Mouse (Mus musculus) limb, embryonic 13.5 days (tissue): ENCODE data around the gene Edaradd. TPM values are rescaled to one million over a fixed set of nuclear protein-coding genes. Genes with fewer than 3 reads are reported as not detected.

Experiments used
- ATAC-seq: fragments of 200-750 bp; cut with Nextera tagmentation; 2 replicates; pipeline ENCODE4 v1.8.0; 2017; ENCODE audit warnings: low read depth, moderate number of reproducible peaks, moderate TSS enrichment; ENCODE audit not compliant: low FRiP score
- H3K27ac ChIP-seq: fragments of 300-500 bp; sonication (generic); 2 replicates; pipeline ENCODE4 v1.5.1; 2015; ENCODE audit warnings: inconsistent platforms, mild to moderate bottlenecking, moderate library complexity
- H3K27me3 ChIP-seq: fragments of 300-500 bp; sonication (generic); 2 replicates; pipeline ENCODE4 v1.6.1; 2015; ENCODE audit warnings: mild to moderate bottlenecking, inconsistent platforms
- H3K36me3 ChIP-seq: fragments of 300-500 bp; sonication (generic); 2 replicates; pipeline ENCODE4 v1.6.1; 2015; ENCODE audit warnings: inconsistent platforms, mild to moderate bottlenecking, moderate library complexity
- H3K4me1 ChIP-seq: fragments of 300-500 bp; sonication (generic); 2 replicates; pipeline ENCODE4 v1.6.1; 2015; ENCODE audit warnings: inconsistent platforms
- H3K4me2 ChIP-seq: fragments of 300-500 bp; sonication (generic); replicated peaks from 2 replicates; pipeline ENCODE4 v1.6.1; 2015; ENCODE audit warnings: inconsistent platforms, mild to moderate bottlenecking, moderate library complexity
- H3K4me3 ChIP-seq: fragments of 300-500 bp; sonication (generic); 2 replicates; pipeline ENCODE4 v1.5.1; 2015; ENCODE audit warnings: moderate library complexity, mild to moderate bottlenecking, inconsistent platforms
- H3K9ac ChIP-seq: fragments of 300-500 bp; sonication (generic); 2 replicates; pipeline ENCODE4 v1.6.1; 2015; ENCODE audit warnings: mild to moderate bottlenecking, inconsistent platforms
- H3K9me3 ChIP-seq: fragments of 300-500 bp; sonication (generic); 2 replicates; pipeline ENCODE4 v1.6.1; 2016; ENCODE audit warnings: inconsistent platforms
- WGBS: fragments of 180-500 bp; shearing (Covaris S2); methylation state at CpG from one replicate; pipeline ENCODE4 v1.1.7; 2015; 5-methylcytosine and 5-hydroxymethylcytosine counted together
- polyA plus RNA-seq: library from polyadenylated mRNA; unstranded; fragments of >200 nt; fragmentation: Nextera tagmentation; extraction: Ambion mirVana; gene quantifications from 2 replicates; pipeline ENCODE4 v1.2.1, GENCODE M21; 2015

The Edaradd gene
- 3.2 and 3.5 TPM in 2 replicates for polyA plus RNA-seq

GRCm38 (mm10) chr13:12519955-12520584 is at the start of gene Edaradd:
Gene Edaradd (minus strand): TSS chr13:12520438.
- H3K4me3 ChIP-seq = peak within 1 kb of the TSS; percentile 62
- peak within 1 kb of the TSS; percentile 70 for H3K9ac ChIP-seq
- H3K27ac ChIP-seq = no peak within 1 kb of the TSS
- ATAC-seq = peak; percentile 87
- no peaks in the 10 kb centered on the region for H3K36me3 ChIP-seq
- WGBS = under 1% methylated on average over 35 of the region's 35 CpGs
- peaks cover 18% of the 10 kb centered on the region for H3K27me3 ChIP-seq
- H3K4me2 ChIP-seq = peak within 1 kb of the TSS; percentile 95
- H3K9me3 ChIP-seq = no peaks in the 10 kb centered on the region
- H3K4me1 ChIP-seq = 0 out of 2 replicates have a peak, but pooled peaks cover 2% of the 10 kb centered on the region

- H3K9me3 ChIP-seq = no peaks in the 10 kb centered on the region
- no peak overlapping the region for H3K4me3 ChIP-seq
- no peak overlapping the region for H3K9ac ChIP-seq
- peaks cover 12% of the 10 kb centered on the region for H3K4me1 ChIP-seq
- WGBS = 79% methylated on average over 7 of the region's 7 CpGs
- H3K4me2 ChIP-seq = no peak overlapping the region
- ATAC-seq = no peak
- no peak overlapping the region for H3K27ac ChIP-seq
- H3K27me3 ChIP-seq = peaks cover 5% of the 10 kb centered on the region; the same call in 1 of the 2 replicates
- H3K36me3 ChIP-seq = no peaks in the 10 kb centered on the region
Observed at GRCm38 (mm10) chr13:12569741-12570140, 49.5 kb upstream of the Edaradd start.

- H3K4me2 ChIP-seq = no peak overlapping the region
- no peaks in the 10 kb centered on the region for H3K36me3 ChIP-seq
- no peak overlapping the region for H3K4me3 ChIP-seq
- H3K4me1 ChIP-seq = peaks cover 12% of the 10 kb centered on the region
- peaks cover 5% of the 10 kb centered on the region; the same call in 1 of the 2 replicates for H3K27me3 ChIP-seq
- no peaks in the 10 kb centered on the region for H3K9me3 ChIP-seq
- H3K27ac ChIP-seq = no peak overlapping the region
- 64% methylated on average over 9 of the region's 9 CpGs for WGBS
- no peak for ATAC-seq
- H3K9ac ChIP-seq = no peak overlapping the region
Observed at GRCm38 (mm10) chr13:12568597-12569469, 48.6 kb upstream of the Edaradd start.

- Histone ChIP-seq H3K36me3 (no peaks in the 10 kb centered on the region), H3K9me3 (no peaks in the 10 kb centered on the region), H3K4me1 (peaks cover 12% of the 10 kb centered on the region), H3K9ac (no peak overlapping the region), H3K27ac (no peak overlapping the region), H3K4me3 (no peak overlapping the region), H3K4me2 (no peak overlapping the region), H3K27me3 (peaks cover 5% of the 10 kb centered on the region; the same call in 1 of the 2 replicates)
- ATAC-seq = no peak
- 81% methylated on average over 1 of the region's 1 CpGs for WGBS
Observed at GRCm38 (mm10) chr13:12567936-12568335, 47.7 kb upstream of the Edaradd start.

- no peaks in the 10 kb centered on the region for H3K36me3 ChIP-seq
- peak within 1 kb of the TSS; percentile 75 for H3K4me3 ChIP-seq
- H3K4me2 ChIP-seq = peak within 1 kb of the TSS; percentile 88
- peak; percentile 99 for ATAC-seq
- WGBS = under 1% methylated on average over 73 of the region's 73 CpGs
- H3K9me3 ChIP-seq = no peaks in the 10 kb centered on the region
- H3K9ac ChIP-seq = peak within 1 kb of the TSS; percentile 77
- peaks cover 5% of the 10 kb centered on the region; the same call in 1 of the 2 replicates for H3K27me3 ChIP-seq
- no peak within 1 kb of the TSS for H3K27ac ChIP-seq
- H3K4me1 ChIP-seq = peaks cover 12% of the 10 kb centered on the region
Observed at GRCm38 (mm10) chr13:12565621-12566390, 45.6 kb upstream of the Edaradd start, which contains the start of gene Ero1lb. Gene Ero1lb (plus strand): TSS chr13:12565874.

GRCm38 (mm10) chr13:12562256-12562655 is 42.0 kb upstream of the Edaradd start:
- WGBS = 83% methylated on average over 4 of the region's 4 CpGs
- ATAC-seq = no peak
- Histone ChIP-seq H3K4me2 (no peak overlapping the region), H3K4me3 (no peak overlapping the region), H3K9me3 (no peaks in the 10 kb centered on the region), H3K27me3 (peaks cover 5% of the 10 kb centered on the region; the same call in 1 of the 2 replicates), H3K36me3 (no peaks in the 10 kb centered on the region), H3K9ac (no peak overlapping the region), H3K4me1 (peaks cover 12% of the 10 kb centered on the region), H3K27ac (no peak overlapping the region)

GRCm38 (mm10) chr13:12561729-12562128 is 41.5 kb upstream of the Edaradd start:
- Histone ChIP-seq H3K4me1 (peaks cover 10% of the 10 kb centered on the region), H3K27ac (no peak overlapping the region), H3K36me3 (no peaks in the 10 kb centered on the region), H3K9me3 (no peaks in the 10 kb centered on the region), H3K4me3 (no peak overlapping the region), H3K4me2 (no peak overlapping the region), H3K9ac (no peak overlapping the region), H3K27me3 (peaks cover 4% of the 10 kb centered on the region; the same call in 1 of the 2 replicates)
- 69% methylated on average over 2 of the region's 2 CpGs for WGBS
- ATAC-seq = no peak

- 39% methylated on average over 6 of the region's 6 CpGs for WGBS
- no peak overlapping the region for H3K27ac ChIP-seq
- no peaks in the 10 kb centered on the region for H3K36me3 ChIP-seq
- H3K9ac ChIP-seq = no peak overlapping the region
- no peaks in the 10 kb centered on the region for H3K27me3 ChIP-seq
- H3K4me2 ChIP-seq = no peak overlapping the region
- H3K4me3 ChIP-seq = no peak overlapping the region
- ATAC-seq = no peak
- H3K9me3 ChIP-seq = no peaks in the 10 kb centered on the region
- no peaks in the 10 kb centered on the region for H3K4me1 ChIP-seq
Observed at GRCm38 (mm10) chr13:12559462-12560120, 39.4 kb upstream of the Edaradd start.

GRCm38 (mm10) chr13:12559044-12559443 is 38.8 kb upstream of the Edaradd start:
- no peaks in the 10 kb centered on the region for H3K27me3 ChIP-seq
- no peaks in the 10 kb centered on the region for H3K36me3 ChIP-seq
- no peak overlapping the region for H3K4me2 ChIP-seq
- H3K4me1 ChIP-seq = no peaks in the 10 kb centered on the region
- no peaks in the 10 kb centered on the region for H3K9me3 ChIP-seq
- 63% methylated on average over 3 of the region's 3 CpGs for WGBS
- no peak for ATAC-seq
- no peak overlapping the region for H3K27ac ChIP-seq
- H3K9ac ChIP-seq = no peak overlapping the region
- no peak overlapping the region for H3K4me3 ChIP-seq

- no peak overlapping the region for H3K4me2 ChIP-seq
- WGBS = 57% methylated on average over 4 of the region's 4 CpGs
- no peak overlapping the region for H3K27ac ChIP-seq
- no peaks in the 10 kb centered on the region for H3K9me3 ChIP-seq
- H3K4me3 ChIP-seq = no peak overlapping the region
- no peak overlapping the region for H3K9ac ChIP-seq
- H3K4me1 ChIP-seq = no peaks in the 10 kb centered on the region
- no peaks in the 10 kb centered on the region for H3K27me3 ChIP-seq
- no peaks in the 10 kb centered on the region for H3K36me3 ChIP-seq
- ATAC-seq = no peak
Observed at GRCm38 (mm10) chr13:12554211-12554610, 34.0 kb upstream of the Edaradd start.

GRCm38 (mm10) chr13:12543880-12544568 is 23.8 kb upstream of the Edaradd start:
- 86% methylated on average over 8 of the region's 8 CpGs for WGBS
- ATAC-seq = no peak
- H3K27me3 ChIP-seq = peaks cover 6% of the 10 kb centered on the region

More at GRCm38 (mm10) chr13:12543880-12544568, 23.8 kb upstream of the Edaradd start:
- Histone ChIP-seq H3K9me3 (no peaks in the 10 kb centered on the region), H3K36me3 (no peaks in the 10 kb centered on the region), H3K4me2 (no peak overlapping the region), H3K27ac (no peak overlapping the region), H3K9ac (no peak overlapping the region), H3K4me1 (peaks cover 9% of the 10 kb centered on the region; the same call in 1 of the 2 replicates), H3K4me3 (no peak overlapping the region)
